Mouse (Mus musculus): Measurements from ENCODE around the gene Glp2r.

GRCm38 (mm10) chr11:67771053-67771452 is at the start of gene Glp2r:
- no peak for TF ChIP-seq POLR2A (IDR thresholded peaks at IDR 0.05; ENCODE audit: insufficient read length, low read depth)
- no peak for TF ChIP-seq CEBPB (IDR thresholded peaks at IDR 0.05; ENCODE audit: insufficient read depth, poor library complexity, severe bottlenecking)
- no peak for TF ChIP-seq POLR2AphosphoS2 (IDR thresholded peaks at IDR 0.05; ENCODE audit: insufficient read length, low read depth)
- TF ChIP-seq USF1 (IDR thresholded peaks at IDR 0.05; ENCODE audit: low read depth): no peak
